Mouse (Mus musculus): Measurements from ENCODE around the gene Stab2.

Stab2 gene

GRCm38 (mm10) chr10:86989838-86990237 lies 18.0 kb downstream of the Stab2 start:
- DNase-seq (ENCODE audit: low read depth) = no peak

DNA sequence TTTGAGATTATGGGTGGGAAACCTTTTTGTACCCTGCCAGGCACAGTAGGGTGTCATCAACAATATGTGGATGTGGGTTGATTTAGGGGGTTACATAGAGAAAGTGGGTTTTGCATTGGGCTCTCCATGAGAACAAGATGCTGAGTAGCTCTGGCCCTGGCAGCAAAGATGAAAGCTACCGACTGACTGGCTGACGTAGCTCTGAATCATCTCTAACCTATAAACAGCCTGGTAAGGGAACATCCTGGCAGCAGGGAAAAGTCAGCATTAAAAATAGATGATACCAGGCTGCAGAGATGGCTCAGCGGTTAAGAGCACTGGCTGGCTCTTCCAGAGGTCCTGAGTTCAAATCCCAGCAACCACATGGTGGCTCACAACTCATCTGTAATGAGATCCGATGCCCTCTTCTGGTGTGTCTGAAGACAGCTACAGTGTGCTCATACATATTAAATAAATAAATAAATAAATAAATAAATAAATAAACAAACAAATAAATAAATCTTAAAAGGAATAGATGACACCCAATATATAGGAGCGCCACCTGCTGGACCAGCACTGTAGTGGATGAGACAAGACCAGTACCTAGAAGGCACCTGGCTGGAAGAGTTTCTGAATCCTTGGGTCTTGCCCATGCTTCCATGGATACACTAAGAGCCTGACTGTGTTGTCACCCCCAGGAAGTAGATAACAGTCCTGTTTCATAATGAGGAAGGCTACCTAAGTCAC lies 31.7 kb downstream of the Stab2 start:
- no peak for DNase-seq (ENCODE audit: low read depth)

- no peak for DNase-seq (ENCODE audit: low read depth)
Measured at GRCm38 (mm10) chr10:86973276-86973675, 34.5 kb downstream of the Stab2 start.

DNA sequence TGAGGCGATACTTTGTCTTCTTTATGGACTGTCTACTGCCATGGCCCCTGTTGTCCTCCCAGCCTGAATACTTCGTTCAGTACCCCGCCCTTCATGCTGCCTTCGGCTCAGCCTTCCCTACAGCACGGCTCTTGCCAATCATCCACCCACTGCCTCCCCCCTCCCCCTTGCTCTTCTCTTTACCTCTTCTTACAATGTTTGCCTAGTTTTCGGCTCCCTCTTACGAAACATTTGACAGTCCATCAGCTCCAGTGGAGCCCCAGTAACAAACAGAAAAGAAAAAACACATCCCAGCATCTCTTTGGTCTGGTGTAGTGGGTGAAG lies 35.4 kb downstream of the Stab2 start:
- DNase-seq (ENCODE audit: low read depth) = no peak

- DNase-seq (ENCODE audit: low read depth) = peak; percentile 13
Measured at GRCm38 (mm10) chr10:86971680-86972502, 35.9 kb downstream of the Stab2 start.

- DNase-seq (ENCODE audit: low read depth) = no peak
Measured at GRCm38 (mm10) chr10:86969346-86969745, 38.5 kb downstream of the Stab2 start.

- DNase-seq (ENCODE audit: low read depth) = no peak
Measured at GRCm38 (mm10) chr10:86961542-86962466, 46.0 kb downstream of the Stab2 start.

- no peak for DNase-seq (ENCODE audit: low read depth)
Measured at GRCm38 (mm10) chr10:86955299-86955698, 52.5 kb downstream of the Stab2 start.

DNA sequence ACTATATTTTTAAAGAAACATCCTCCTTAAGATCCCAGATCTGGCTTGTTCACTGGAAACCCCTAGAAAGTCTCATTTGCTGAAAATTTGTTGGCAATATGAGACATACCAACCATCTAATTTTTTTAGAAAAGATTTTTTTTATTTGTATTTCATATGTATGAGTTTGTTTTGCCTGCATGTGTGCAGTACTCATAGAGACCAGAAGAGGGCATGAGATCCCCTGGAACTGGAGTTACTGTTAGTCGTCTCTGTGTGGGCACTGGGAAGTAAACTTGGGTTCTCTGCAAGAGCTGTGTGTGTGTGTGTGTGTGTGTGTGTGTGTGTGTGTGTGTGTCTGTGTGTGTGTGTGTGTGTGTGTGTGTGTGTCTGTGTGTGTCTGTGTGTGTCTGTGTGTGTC lies 55.1 kb downstream of the Stab2 start:
- no peak for DNase-seq (ENCODE audit: low read depth)

GRCm38 (mm10) chr10:86950806-86951205 lies 57.0 kb downstream of the Stab2 start:
- no peak for DNase-seq (ENCODE audit: low read depth)

GRCm38 (mm10) chr10:86949886-86950285 lies 57.9 kb downstream of the Stab2 start:
- no peak for DNase-seq (ENCODE audit: low read depth)

- no peak for DNase-seq (ENCODE audit: low read depth)
Measured at GRCm38 (mm10) chr10:86947541-86947940, 60.3 kb downstream of the Stab2 start.

DNA sequence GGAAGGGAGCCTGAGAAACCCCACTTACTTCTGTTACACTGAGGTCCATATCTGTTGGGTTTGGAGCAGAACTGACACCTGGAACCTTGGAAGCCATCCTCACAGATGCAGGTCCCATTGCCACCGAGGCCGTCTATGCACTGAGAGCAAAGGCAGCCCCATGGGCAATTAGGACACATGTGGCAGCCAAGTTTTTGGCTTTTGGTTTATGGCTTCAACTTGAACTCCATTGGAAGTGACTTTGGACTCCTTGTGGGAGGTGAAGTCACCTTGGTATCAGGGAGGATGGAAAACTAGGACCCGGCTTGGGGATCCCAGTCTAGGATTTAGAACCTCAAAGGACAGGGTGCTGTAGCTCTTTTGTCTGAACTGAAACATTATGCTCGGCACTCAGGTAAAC lies 67.2 kb downstream of the Stab2 start:
- DNase-seq (ENCODE audit: low read depth) = no peak

- DNase-seq (ENCODE audit: low read depth) = no peak
Measured at GRCm38 (mm10) chr10:86934376-86934775, 73.4 kb downstream of the Stab2 start.

DNA sequence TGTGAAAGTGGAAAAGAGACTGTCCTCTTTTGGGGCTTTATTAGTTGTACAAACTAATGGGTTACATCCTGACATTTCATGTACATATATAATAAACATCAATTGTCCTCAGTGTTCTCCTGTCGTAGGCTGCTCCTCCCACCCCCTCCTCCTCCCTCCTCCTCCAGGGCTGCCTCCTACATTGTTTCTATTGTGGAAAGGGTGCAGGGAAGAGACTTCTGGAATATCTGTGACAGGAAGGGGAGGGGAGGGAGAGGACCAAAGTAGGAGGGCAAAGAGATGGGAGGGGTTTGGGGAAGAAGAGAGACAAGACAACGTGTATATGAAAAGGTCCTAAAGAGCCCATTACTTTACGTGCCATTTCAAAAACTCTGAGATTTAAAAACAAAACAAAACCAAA lies 73.9 kb downstream of the Stab2 start:
- DNase-seq (ENCODE audit: low read depth) = no peak

GRCm38 (mm10) chr10:86933180-86933695 lies 74.6 kb downstream of the Stab2 start:
- no peak for DNase-seq (ENCODE audit: low read depth)

DNA sequence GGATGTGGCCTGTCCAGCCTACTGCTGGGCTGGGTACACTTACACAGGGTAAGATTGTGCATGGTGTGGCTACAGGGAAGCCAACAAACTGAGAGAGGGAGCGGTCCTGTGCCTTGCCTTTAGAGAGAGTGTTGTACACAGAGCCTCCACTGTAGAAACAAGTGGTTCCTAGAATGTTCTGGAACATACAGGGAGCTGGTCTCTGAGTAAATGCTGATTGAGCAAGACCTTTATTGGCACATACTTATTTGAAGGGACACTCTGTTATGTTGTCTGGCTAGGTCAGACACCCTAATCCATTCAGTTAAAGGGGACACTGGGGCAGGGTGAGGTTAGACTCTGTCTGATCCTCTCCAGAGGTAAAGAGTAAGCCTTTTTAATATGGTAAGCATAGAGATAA lies 84.2 kb downstream of the Stab2 start:
- no peak for DNase-seq (ENCODE audit: low read depth)

GRCm38 (mm10) chr10:86915595-86915994 lies 92.2 kb downstream of the Stab2 start:
- DNase-seq (ENCODE audit: low read depth) = no peak

DNA sequence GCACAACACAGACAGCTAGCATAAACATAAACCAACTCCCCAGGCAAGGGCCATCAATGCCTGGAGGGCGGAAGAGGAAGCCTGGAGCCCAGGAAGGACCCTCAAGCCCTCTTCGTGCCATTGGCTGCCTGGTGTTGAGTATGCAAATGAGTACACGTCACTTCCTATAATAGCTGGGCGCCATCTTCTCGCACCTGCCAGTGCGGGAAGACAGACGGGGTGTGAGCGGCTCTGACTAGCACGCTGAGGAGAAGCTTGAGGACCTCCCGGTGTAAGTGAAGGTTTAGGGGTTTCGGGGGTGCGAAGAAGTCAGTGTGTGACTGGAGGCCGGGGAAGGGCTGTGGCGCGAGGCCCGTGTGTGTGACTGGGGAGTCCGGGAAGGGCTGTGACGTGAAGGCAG lies 99.3 kb downstream of the Stab2 start:
- DNase-seq (ENCODE audit: low read depth) = no peak

- no peak for DNase-seq (ENCODE audit: low read depth)
Measured at GRCm38 (mm10) chr10:86907043-86907442, 100.8 kb downstream of the Stab2 start.

GRCm38 (mm10) chr10:86895531-86895930 lies 112.3 kb downstream of the Stab2 start:
- no peak for DNase-seq (ENCODE audit: low read depth)

- DNase-seq (ENCODE audit: low read depth) = no peak
Measured at GRCm38 (mm10) chr10:86891066-86891465, 116.8 kb downstream of the Stab2 start.

All from c-Kit-positive CD71-positive TER-119-negative erythroid progenitor cells, embryonic 14.5 days (primary cell).